Mouse (Mus musculus) liver (tissue): Measurements from ENCODE around the gene Dzip1.

ENCODE experiments used
- DNase-seq: peaks from one replicate; pipeline ENCODE4 v3.0.0-alpha.2; 2020; ENCODE audit warnings: mixed read lengths

Dzip1 gene

GRCm38 (mm10) chr14:118868102-118868724 lies 57.0 kb downstream of the Dzip1 start:
- no peak for DNase-seq

DNA sequence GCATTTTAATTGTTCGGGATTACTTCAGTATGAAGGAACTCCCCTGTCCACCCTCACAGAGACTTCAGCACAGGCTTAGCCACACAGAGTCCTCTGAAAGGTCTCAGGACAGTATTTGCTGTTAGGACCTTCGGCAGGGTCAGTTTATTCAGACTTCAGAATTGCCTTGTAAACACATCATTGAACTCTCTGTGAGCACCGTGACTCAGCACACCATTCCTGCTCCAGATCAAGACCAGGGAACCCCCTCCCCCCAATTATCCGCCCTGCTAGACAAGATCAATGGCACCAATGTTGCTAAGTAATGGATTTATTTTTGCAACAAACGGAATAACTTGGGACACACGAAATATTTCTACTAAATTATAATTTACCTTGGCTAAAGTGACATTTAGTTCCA lies 57.9 kb downstream of the Dzip1 start:
- no peak for DNase-seq

GRCm38 (mm10) chr14:118866014-118866811 lies 59.0 kb downstream of the Dzip1 start:
- no peak for DNase-seq

DNA sequence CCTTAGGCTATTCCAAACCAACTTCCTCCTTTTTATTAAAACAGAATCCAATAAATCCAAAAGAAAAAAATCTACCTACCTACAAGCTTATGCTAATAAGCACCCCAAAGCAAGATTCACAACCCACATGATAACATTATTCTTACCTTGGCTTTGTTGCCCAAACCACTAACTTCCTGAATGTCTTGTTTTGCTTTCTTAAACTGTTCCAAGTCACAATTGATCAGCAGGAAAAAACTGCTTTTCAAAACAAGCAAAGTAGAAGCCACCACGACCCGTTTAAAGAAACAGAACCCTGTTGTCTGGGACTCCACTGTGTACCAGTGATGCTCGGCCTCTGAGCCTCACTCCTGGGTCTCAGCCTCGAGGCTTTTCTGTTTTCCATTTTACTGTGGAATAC lies 60.4 kb downstream of the Dzip1 start:
- DNase-seq: no peak

GRCm38 (mm10) chr14:118862253-118862652 lies 63.0 kb downstream of the Dzip1 start:
- DNase-seq: no peak

GRCm38 (mm10) chr14:118858318-118858717 lies 66.9 kb downstream of the Dzip1 start:
- DNase-seq: no peak

- DNase-seq: no peak
Measured at GRCm38 (mm10) chr14:118856563-118856962, 68.7 kb downstream of the Dzip1 start.

DNA sequence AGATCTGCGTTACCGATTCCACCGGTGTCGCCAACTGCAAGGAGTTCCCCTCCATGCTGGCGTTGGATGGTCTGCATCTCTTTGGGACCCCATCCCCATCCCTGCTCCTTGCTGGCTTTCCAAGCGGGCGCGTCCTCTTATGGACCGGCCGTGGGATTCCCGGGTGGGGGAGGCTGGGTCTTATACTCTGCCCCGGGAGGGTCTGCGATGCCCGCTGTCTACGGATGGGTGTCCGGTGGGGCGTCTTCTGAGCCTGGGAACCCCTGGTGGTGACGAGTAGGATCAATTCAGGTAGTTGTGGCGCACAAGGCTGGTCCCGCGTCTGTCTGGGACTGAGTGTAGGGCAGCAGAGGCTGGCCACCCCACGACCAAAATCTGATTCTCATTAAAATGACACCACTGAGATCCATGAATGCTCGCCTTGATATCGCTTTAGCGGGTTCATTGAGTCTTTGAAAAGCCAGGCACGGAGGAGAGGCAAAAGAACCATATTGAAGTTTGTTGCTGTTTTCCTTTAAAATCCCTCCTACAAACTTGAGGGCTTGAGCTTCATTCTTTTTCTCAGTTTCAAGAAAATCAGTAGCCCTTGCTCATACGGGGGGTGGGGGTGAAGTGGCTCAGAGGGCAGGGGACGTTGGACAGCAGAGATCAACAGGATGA lies 70.0 kb downstream of the Dzip1 start:
- DNase-seq: no peak

GRCm38 (mm10) chr14:118854371-118855114 lies 70.7 kb downstream of the Dzip1 start:
- DNase-seq: peak; percentile 52

GRCm38 (mm10) chr14:118851496-118852107 lies 73.7 kb downstream of the Dzip1 start:
- no peak for DNase-seq

DNA sequence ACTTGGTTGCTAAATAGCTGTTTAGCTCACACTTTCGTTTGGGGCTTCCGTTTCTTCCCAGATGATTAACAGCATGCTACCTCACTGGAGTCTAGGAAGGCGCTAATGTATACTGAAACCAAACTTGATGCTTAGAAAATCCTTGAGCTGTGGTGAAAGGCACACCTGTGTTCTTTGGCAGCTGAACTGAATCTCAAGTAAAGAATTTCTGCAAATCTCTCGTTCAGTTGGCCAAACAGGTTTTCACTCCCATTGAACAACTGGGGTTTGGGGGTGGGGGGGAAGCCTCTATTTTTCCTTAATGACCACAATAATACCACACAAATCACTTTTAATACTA lies 74.6 kb downstream of the Dzip1 start:
- no peak for DNase-seq

DNA sequence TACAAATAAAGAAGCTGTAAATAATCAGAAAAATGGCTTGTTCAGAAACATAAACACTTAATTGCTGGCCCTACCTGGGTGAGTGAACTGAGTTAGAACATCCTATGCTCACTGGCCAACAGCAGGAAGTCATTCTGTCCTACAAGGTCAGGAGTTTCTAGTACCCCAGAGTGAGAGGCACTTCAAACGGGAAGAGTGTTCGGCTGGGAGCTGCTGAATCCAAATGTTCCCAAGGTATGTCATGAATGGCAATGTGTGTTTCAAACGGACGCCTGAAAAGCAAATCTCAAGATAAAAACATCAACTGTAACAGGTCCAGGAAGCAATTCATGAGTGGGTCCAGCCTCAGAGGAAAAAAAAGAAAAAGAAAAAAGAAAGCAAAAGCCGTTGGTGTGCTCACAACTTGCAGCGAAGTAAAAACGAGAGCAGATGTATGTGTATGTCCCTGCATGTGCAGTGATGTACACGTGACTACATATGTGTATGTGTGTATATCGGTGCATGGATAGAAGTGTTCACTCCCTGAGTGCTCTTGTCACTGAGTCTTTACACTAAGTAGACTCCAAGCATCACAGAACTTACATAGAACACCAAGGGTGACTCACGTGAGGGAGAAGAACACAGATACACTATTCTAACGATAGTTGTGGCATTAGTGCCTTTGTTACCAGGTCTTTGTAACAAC lies 75.1 kb downstream of the Dzip1 start:
- DNase-seq: no peak

GRCm38 (mm10) chr14:118848171-118848570 lies 77.1 kb downstream of the Dzip1 start:
- DNase-seq: no peak

GRCm38 (mm10) chr14:118846834-118847233 lies 78.4 kb downstream of the Dzip1 start:
- no peak for DNase-seq

GRCm38 (mm10) chr14:118842353-118842752 lies 82.9 kb downstream of the Dzip1 start:
- DNase-seq: no peak

- no peak for DNase-seq
Measured at GRCm38 (mm10) chr14:118840027-118840426, 85.2 kb downstream of the Dzip1 start.

- DNase-seq: no peak
Measured at GRCm38 (mm10) chr14:118839416-118839815, 85.8 kb downstream of the Dzip1 start.

DNA sequence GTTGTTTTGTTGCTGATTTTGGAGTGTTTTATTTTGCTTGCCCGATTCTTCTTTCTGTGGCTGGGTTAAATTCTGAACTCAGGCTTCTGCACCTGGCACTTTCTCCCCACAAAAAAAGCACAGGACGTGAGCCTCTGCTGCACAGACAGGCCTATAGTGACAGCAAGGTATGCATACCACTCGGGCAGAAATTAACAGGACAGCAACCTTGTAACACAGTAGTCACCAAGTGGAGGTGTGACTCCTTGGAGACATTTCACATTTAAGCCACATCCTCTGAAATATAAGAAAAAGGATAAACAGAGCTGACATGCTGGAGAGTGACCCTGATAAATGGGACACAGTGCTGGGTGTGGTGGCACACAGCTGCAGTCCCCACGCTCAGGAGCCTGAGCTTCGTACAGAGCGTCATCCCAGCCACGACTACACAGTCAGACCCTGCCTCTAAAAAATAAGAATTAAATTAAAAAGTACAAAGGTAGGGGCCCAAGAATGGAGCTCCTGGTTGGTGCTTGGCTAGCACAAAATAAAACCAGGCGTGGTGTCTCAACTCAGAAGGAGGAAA lies 86.6 kb downstream of the Dzip1 start:
- no peak for DNase-seq

- peak; percentile 80 for DNase-seq
Measured at GRCm38 (mm10) chr14:118836754-118837153, 88.5 kb downstream of the Dzip1 start.

- no peak for DNase-seq
Measured at GRCm38 (mm10) chr14:118836145-118836544, 89.1 kb downstream of the Dzip1 start.

DNA sequence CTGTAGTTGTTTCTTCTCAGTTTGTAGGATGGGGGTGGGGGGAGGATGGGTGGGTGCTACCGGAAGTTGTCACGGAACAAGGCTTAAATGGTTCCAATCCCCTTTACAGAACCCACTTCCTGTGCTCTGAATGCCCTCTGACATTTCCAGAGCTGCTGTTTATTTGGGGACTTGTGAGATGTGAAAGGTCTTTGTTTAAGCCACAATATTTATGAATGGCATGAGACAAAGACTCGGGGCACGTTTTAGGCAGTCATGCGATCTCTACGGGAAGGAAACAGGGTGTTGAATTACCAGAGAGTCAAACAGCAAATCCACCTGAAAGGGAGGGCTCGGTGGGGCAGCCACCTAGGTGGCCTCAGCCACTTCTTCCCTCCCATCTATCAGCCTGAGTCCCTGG lies 90.9 kb downstream of the Dzip1 start:
- no peak for DNase-seq

GRCm38 (mm10) chr14:118833241-118833640 lies 92.0 kb downstream of the Dzip1 start:
- DNase-seq: no peak
